Mouse (Mus musculus): ENCODE results near the gene Vtn.
"Not testable (repeated sequence)": the region's sequence is repeated elsewhere in the genome, so short reads cannot be mapped to it uniquely, and the experiment has no call there.

DNA sequence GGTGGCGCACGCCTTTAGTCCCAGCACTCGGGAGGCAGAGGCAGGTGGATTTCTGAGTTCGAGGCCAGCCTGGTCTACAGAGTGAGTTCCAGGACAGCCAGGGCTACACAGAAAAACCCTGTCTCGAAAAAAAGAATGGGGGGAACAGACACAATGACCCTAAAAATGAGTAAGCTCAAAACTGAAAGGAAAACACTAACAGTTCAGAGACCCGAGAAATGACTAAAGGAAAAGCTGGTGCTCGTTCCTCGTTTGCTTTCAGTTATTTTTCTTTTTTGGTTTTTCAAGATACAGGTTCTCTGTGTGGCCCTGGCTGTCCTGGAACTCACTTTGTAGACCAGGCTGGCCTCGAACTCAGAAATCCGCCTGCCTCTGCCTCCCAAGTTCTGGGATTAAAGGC is 32.6 kb downstream of the Vtn start:
- TF ChIP-seq EP300, CTCF (IDR thresholded peaks at IDR 0.05): not testable (repeated sequence)
